Mouse (Mus musculus): ENCODE measurements around the gene S100a3. TPM values are rescaled to one million over a fixed set of nuclear protein-coding genes. Genes with fewer than 3 reads are reported as not detected.

S100a3 gene
- total and polyA plus RNA-seq, 2 experiments from 2014 or later, result 0.10 to 0.51 TPM

DNA sequence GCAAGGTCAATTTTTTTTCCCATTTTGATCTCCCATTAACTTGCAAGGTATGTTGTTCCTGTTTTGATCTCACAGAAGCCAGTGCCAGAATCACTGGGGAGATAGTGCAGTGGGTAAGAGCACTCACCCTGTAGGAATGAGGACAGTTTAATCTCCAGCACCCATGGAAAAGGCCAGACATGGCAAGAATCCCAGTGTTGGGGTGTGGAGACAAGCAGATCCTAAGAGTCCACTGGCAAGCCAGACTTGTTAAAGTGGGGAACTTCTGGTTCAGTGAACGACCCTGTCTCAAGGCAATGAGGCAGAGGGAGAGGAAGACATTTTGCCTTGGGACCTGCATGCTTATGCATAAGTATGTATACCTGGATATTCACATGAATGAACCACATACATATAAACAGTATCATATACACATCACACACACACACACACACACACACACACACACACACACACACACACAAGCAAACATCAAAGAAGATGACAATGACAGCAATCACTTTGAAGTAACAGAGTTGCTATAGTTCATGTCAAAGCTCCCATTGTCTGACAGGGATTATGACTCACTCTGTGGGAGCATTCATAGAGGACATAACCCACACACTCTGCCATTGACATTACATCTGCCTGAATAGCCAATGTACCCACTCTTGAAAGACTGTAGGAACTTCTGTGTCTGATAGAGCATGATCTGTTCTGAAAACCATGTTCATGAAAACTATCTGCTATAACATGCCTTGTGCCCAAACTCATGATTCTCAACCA, 78.3 kb downstream of the S100a3 start:
- no peak overlapping the region for H3K4me2 ChIP-seq (ENCODE audit: low read depth)
- H3K27me3 ChIP-seq (ENCODE audit: insufficient read depth, low read length), result no peaks in the 10 kb centered on the region
- no peaks in the 10 kb centered on the region for H3K4me1 ChIP-seq (ENCODE audit: insufficient read depth)
- no peak overlapping the region for H3K4me3 ChIP-seq (ENCODE audit: low read depth, low read length)
- 55% methylated on average over 1 of the region's 1 CpGs for WGBS
- no peaks in the 10 kb centered on the region for H3K9me3 ChIP-seq (ENCODE audit: low read length)
- DNase-seq (no peak), ATAC-seq (no peak)
- no peaks in the 10 kb centered on the region for H3K36me3 ChIP-seq (ENCODE audit: insufficient read depth)
- H3K9ac ChIP-seq, result no peak overlapping the region
- H3K27ac ChIP-seq (ENCODE audit: low read depth, low read length), result no peak overlapping the region
- no peak for TF ChIP-seq CTCF (IDR thresholded peaks at IDR 0.05; ENCODE audit: low read depth)

GRCm38 (mm10) chr3:90639511-90640154, 79.3 kb downstream of the S100a3 start:
- no peaks in the 10 kb centered on the region for H3K27me3 ChIP-seq (ENCODE audit: insufficient read depth, low read length)
- ATAC-seq, result no peak
- WGBS, result 57% methylated on average over 7 of the region's 7 CpGs

DNA sequence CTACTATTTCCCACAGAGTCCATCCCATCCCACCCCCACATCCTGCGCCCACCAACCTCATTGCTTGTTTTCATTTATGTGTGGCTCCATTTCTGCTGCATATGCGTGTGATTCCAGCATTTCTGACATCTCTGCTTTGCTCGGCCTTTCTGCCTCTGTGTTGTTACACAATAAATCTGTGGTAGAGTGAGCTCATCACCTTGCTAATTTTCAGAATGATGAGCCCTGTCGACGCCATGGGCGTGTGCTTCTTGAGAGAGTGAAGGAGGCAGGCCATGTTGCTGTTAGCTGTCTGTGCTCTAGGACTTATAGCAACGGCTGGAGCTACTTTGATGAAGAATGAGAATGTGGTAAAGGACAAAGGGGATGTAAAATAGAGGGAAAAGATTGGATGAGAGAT, 80.6 kb downstream of the S100a3 start:
- no peak overlapping the region for H3K4me2 ChIP-seq (ENCODE audit: low read depth)
- H3K27ac ChIP-seq (ENCODE audit: low read depth, low read length), result no peak overlapping the region
- H3K4me1 ChIP-seq (ENCODE audit: insufficient read depth), result no peaks in the 10 kb centered on the region

More at GRCm38 (mm10) chr3:90639511-90640154, 79.3 kb downstream of the S100a3 start:
- H3K27ac ChIP-seq (ENCODE audit: low read depth, low read length), result no peak overlapping the region
- no peak overlapping the region for H3K4me2 ChIP-seq (ENCODE audit: low read depth)
- H3K4me3 ChIP-seq (ENCODE audit: low read depth, low read length), result no peak overlapping the region
- peak; percentile 59 for TF ChIP-seq CTCF (IDR thresholded peaks at IDR 0.05; ENCODE audit: low read depth)
- H3K36me3 ChIP-seq (ENCODE audit: insufficient read depth), result no peaks in the 10 kb centered on the region
- no peak overlapping the region for H3K9ac ChIP-seq
- H3K4me1 ChIP-seq (ENCODE audit: insufficient read depth), result no peaks in the 10 kb centered on the region
- DNase-seq, result no peak
- no peaks in the 10 kb centered on the region for H3K9me3 ChIP-seq (ENCODE audit: low read length)

DNA sequence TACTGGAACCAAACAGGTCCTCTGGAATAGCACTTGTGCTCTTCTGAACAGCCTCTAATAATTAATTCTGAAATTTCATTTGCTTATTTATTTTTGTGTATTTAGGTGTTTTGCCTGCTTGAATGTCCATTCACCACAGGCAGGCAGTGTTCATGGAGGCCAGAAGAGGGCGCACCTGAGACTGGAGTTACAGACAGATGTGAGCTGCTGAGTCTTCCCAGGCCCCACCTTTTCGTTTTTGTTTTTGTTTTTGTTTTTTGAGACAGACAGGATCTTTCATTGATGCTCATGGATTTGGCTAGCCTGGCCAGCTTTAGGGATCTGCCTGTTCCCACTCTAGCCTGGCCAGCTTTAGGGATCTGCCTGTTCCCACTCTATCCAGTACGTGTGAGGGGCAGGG, 83.8 kb downstream of the S100a3 start:
- H3K36me3 ChIP-seq (ENCODE audit: insufficient read depth), result no peaks in the 10 kb centered on the region
- H3K9ac ChIP-seq, result no peak overlapping the region
- no peak overlapping the region for H3K4me3 ChIP-seq (ENCODE audit: low read depth, low read length)
- H3K27ac ChIP-seq (ENCODE audit: low read depth, low read length), result no peak overlapping the region
- ATAC-seq, result no peak
- WGBS, result 54% methylated on average over 3 of the region's 3 CpGs
- H3K9me3 ChIP-seq (ENCODE audit: low read length), result no peaks in the 10 kb centered on the region
- H3K27me3 ChIP-seq (ENCODE audit: insufficient read depth, low read length), result no peaks in the 10 kb centered on the region
- no peak overlapping the region for H3K4me2 ChIP-seq (ENCODE audit: low read depth)
- no peak for DNase-seq
- TF ChIP-seq CTCF (IDR thresholded peaks at IDR 0.05; ENCODE audit: low read depth), result peak; percentile 46
- no peaks in the 10 kb centered on the region for H3K4me1 ChIP-seq (ENCODE audit: insufficient read depth)

More for the DNA sequence above, 80.6 kb downstream of the S100a3 start:
- Histone ChIP-seq H3K27me3 (ENCODE audit: insufficient read depth, low read length) (no peaks in the 10 kb centered on the region), H3K9me3 (ENCODE audit: low read length) (no peaks in the 10 kb centered on the region), H3K36me3 (ENCODE audit: insufficient read depth) (no peaks in the 10 kb centered on the region), H3K4me3 (ENCODE audit: low read depth, low read length) (no peak overlapping the region), H3K9ac (no peak overlapping the region)
- DNase-seq, result no peak
- ATAC-seq, result no peak
- no peak for TF ChIP-seq CTCF (IDR thresholded peaks at IDR 0.05; ENCODE audit: low read depth)
- 87% methylated on average over 7 of the region's 7 CpGs for WGBS

- Histone ChIP-seq H3K4me2 (ENCODE audit: low read depth) (no peak overlapping the region), H3K36me3 (ENCODE audit: insufficient read depth) (no peaks in the 10 kb centered on the region), H3K9ac (no peak overlapping the region), H3K9me3 (ENCODE audit: low read length) (no peaks in the 10 kb centered on the region), H3K4me3 (ENCODE audit: low read depth, low read length) (no peak overlapping the region), H3K4me1 (ENCODE audit: insufficient read depth) (no peaks in the 10 kb centered on the region), H3K27me3 (ENCODE audit: insufficient read depth, low read length) (no peaks in the 10 kb centered on the region), H3K27ac (ENCODE audit: low read depth, low read length) (no peak overlapping the region)
- WGBS, result 84% methylated on average over 1 of the region's 1 CpGs
- ATAC-seq, result no peak
- TF ChIP-seq CTCF (IDR thresholded peaks at IDR 0.05; ENCODE audit: low read depth), result no peak
- DNase-seq, result no peak
These were observed 86.9 kb downstream of the S100a3 start for GRCm38 (mm10) chr3:90647291-90647690.

- no peak overlapping the region for H3K4me2 ChIP-seq (ENCODE audit: low read depth)
- H3K27me3 ChIP-seq (ENCODE audit: insufficient read depth, low read length), result peaks cover 4% of the 10 kb centered on the region; the same call in 1 of the 2 replicates
- no peak overlapping the region for H3K4me3 ChIP-seq (ENCODE audit: low read depth, low read length)
- no peaks in the 10 kb centered on the region for H3K36me3 ChIP-seq (ENCODE audit: insufficient read depth)
- H3K27ac ChIP-seq (ENCODE audit: low read depth, low read length), result no peak overlapping the region
- no peak for TF ChIP-seq CTCF (IDR thresholded peaks at IDR 0.05; ENCODE audit: low read depth)
- no peaks in the 10 kb centered on the region for H3K4me1 ChIP-seq (ENCODE audit: insufficient read depth)
- DNase-seq, result no peak
- H3K9me3 ChIP-seq (ENCODE audit: low read length), result no peaks in the 10 kb centered on the region
- H3K9ac ChIP-seq, result no peak overlapping the region
- ATAC-seq, result no peak
These were observed 88.6 kb downstream of the S100a3 start for GRCm38 (mm10) chr3:90648981-90649380.

DNA sequence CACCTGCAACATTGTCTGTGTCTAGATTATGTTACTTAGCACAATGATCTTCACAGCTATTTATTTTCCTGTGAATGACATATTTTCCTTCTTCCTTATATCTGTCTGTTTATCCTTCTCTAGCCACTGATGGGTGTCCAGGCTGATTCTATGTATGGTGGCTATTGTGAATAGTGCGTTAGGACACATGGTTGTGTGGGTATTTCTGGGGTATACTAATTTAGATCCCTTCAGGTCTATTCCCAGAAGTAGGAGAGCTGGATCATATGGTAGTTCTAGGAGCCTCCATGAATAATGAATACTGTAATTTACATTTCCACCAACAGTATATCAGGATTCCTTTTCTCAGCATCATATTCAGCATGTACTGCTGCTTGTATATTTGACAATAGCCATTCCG, 89.5 kb downstream of the S100a3 start:
- no peak overlapping the region for H3K9ac ChIP-seq
- H3K4me2 ChIP-seq (ENCODE audit: low read depth), result no peak overlapping the region
- ATAC-seq (no peak), DNase-seq (no peak)
- H3K27me3 ChIP-seq (ENCODE audit: insufficient read depth, low read length), result peaks cover 4% of the 10 kb centered on the region; the same call in 1 of the 2 replicates
- no peak overlapping the region for H3K4me3 ChIP-seq (ENCODE audit: low read depth, low read length)
- no peak overlapping the region for H3K27ac ChIP-seq (ENCODE audit: low read depth, low read length)
- no peaks in the 10 kb centered on the region for H3K4me1 ChIP-seq (ENCODE audit: insufficient read depth)
- H3K36me3 ChIP-seq (ENCODE audit: insufficient read depth), result no peaks in the 10 kb centered on the region
- 92% methylated on average over 2 of the region's 2 CpGs for WGBS
- TF ChIP-seq CTCF (IDR thresholded peaks at IDR 0.05; ENCODE audit: low read depth), result no peak
- H3K9me3 ChIP-seq (ENCODE audit: low read length), result no peaks in the 10 kb centered on the region

Other genes with a start within 250 kb of the S100a3 start
- 47.4 and 50.8 TPM in 2 replicates for gene Slc27a3, start 170.6 kb upstream of the S100a3 start, total RNA-seq (2014; rRNA removed)
- gene Slc27a3, start 170.6 kb upstream of the S100a3 start, polyA plus RNA-seq (2015; fragmentation: Nextera tagmentation; extraction: Ambion mirVana), result 23.7 and 25.0 TPM in 2 replicates
- gene Ints3, start 127.0 kb upstream of the S100a3 start, total RNA-seq (2014; rRNA removed), result 49.7 and 51.5 TPM in 2 replicates
- gene Ints3, start 127.0 kb upstream of the S100a3 start, polyA plus RNA-seq (2015; fragmentation: Nextera tagmentation; extraction: Ambion mirVana), result 16.0 and 20.6 TPM in 2 replicates
- gene Npr1, start 94.7 kb upstream of the S100a3 start, total RNA-seq (2014; rRNA removed), result 2.7 and 6.9 TPM in 2 replicates
- 1.7 and 2.1 TPM in 2 replicates for gene Npr1, start 94.7 kb upstream of the S100a3 start, polyA plus RNA-seq (2015; fragmentation: Nextera tagmentation; extraction: Ambion mirVana)
- 199 and 239 TPM in 2 replicates for gene Ilf2, start 84.5 kb upstream of the S100a3 start, total RNA-seq (2014; rRNA removed)
- 170 and 191 TPM in 2 replicates for gene Ilf2, start 84.5 kb upstream of the S100a3 start, polyA plus RNA-seq (2015; fragmentation: Nextera tagmentation; extraction: Ambion mirVana)
- 41.4 and 48.2 TPM in 2 replicates for gene Snapin, start 69.5 kb upstream of the S100a3 start, total RNA-seq (2014; rRNA removed)
- gene Snapin, start 69.5 kb upstream of the S100a3 start, polyA plus RNA-seq (2015; fragmentation: Nextera tagmentation; extraction: Ambion mirVana), result 79.1 and 80.4 TPM in 2 replicates
- gene Chtop, start 51.1 kb upstream of the S100a3 start, total RNA-seq (2014; rRNA removed), result 272 and 302 TPM in 2 replicates
- gene Chtop, start 51.1 kb upstream of the S100a3 start, polyA plus RNA-seq (2015; fragmentation: Nextera tagmentation; extraction: Ambion mirVana), result 179 and 186 TPM in 2 replicates
- gene S100a1, start 46.2 kb upstream of the S100a3 start, total RNA-seq (2014; rRNA removed), result 16.1 and 33.6 TPM in 2 replicates
- 47.0 and 52.8 TPM in 2 replicates for gene S100a1, start 46.2 kb upstream of the S100a3 start, polyA plus RNA-seq (2015; fragmentation: Nextera tagmentation; extraction: Ambion mirVana)
- 8.4 and 11.2 TPM in 2 replicates for gene S100a13, start 46.1 kb upstream of the S100a3 start, total RNA-seq (2014; rRNA removed)
- 16.1 and 20.5 TPM in 2 replicates for gene S100a13, start 46.1 kb upstream of the S100a3 start, polyA plus RNA-seq (2015; fragmentation: Nextera tagmentation; extraction: Ambion mirVana)
- 0.08 TPM in 1 of 2 replicates, not detected in the other for gene S100a14, start 33.7 kb upstream of the S100a3 start, total RNA-seq (2014; rRNA removed)
- not detected in 2 replicates for gene S100a14, start 33.7 kb upstream of the S100a3 start, polyA plus RNA-seq (2015; fragmentation: Nextera tagmentation; extraction: Ambion mirVana)
- gene S100a16, start 23.3 kb upstream of the S100a3 start, total RNA-seq (2014; rRNA removed), result 39.4 and 48.7 TPM in 2 replicates
- gene S100a16, start 23.3 kb upstream of the S100a3 start, polyA plus RNA-seq (2015; fragmentation: Nextera tagmentation; extraction: Ambion mirVana), result 74.4 and 78.6 TPM in 2 replicates
- gene S100a2, start 29.7 kb downstream of the S100a3 start, total RNA-seq (2014; rRNA removed), result not detected in 2 replicates
- gene S100a2, start 29.7 kb downstream of the S100a3 start, polyA plus RNA-seq (2015; fragmentation: Nextera tagmentation; extraction: Ambion mirVana), result not detected in 2 replicates
- gene Gm42674, start 41.3 kb downstream of the S100a3 start, total RNA-seq (2014; rRNA removed), result not detected in 2 replicates
- gene Gm42674, start 41.3 kb downstream of the S100a3 start, polyA plus RNA-seq (2015; fragmentation: Nextera tagmentation; extraction: Ambion mirVana), result not detected in 2 replicates
- gene S100a4, start 43.2 kb downstream of the S100a3 start, total RNA-seq (2014; rRNA removed), result 2.8 and 5.9 TPM in 2 replicates
- 2.1 and 2.4 TPM in 2 replicates for gene S100a4, start 43.2 kb downstream of the S100a3 start, polyA plus RNA-seq (2015; fragmentation: Nextera tagmentation; extraction: Ambion mirVana)
- not detected in 2 replicates for gene S100a5, start 47.9 kb downstream of the S100a3 start, total RNA-seq (2014; rRNA removed)
- gene S100a5, start 47.9 kb downstream of the S100a3 start, polyA plus RNA-seq (2015; fragmentation: Nextera tagmentation; extraction: Ambion mirVana), result 0.79 TPM in 1 of 2 replicates, not detected in the other
- 17.9 and 18.1 TPM in 2 replicates for gene S100a6, start 52.3 kb downstream of the S100a3 start, total RNA-seq (2014; rRNA removed)
- 34.9 and 40.7 TPM in 2 replicates for gene S100a6, start 52.3 kb downstream of the S100a3 start, polyA plus RNA-seq (2015; fragmentation: Nextera tagmentation; extraction: Ambion mirVana)
- gene S100a7a, start 93.4 kb downstream of the S100a3 start, total RNA-seq (2014; rRNA removed), result 0.19 and 0.23 TPM in 2 replicates
- gene S100a7a, start 93.4 kb downstream of the S100a3 start, polyA plus RNA-seq (2015; fragmentation: Nextera tagmentation; extraction: Ambion mirVana), result not detected in 2 replicates
- 6.7 and 15.1 TPM in 2 replicates for gene S100a8, start 108.4 kb downstream of the S100a3 start, total RNA-seq (2014; rRNA removed)
- gene S100a8, start 108.4 kb downstream of the S100a3 start, polyA plus RNA-seq (2015; fragmentation: Nextera tagmentation; extraction: Ambion mirVana), result 4.3 and 13.9 TPM in 2 replicates
- 0.90 and 5.3 TPM in 2 replicates for gene S100a9, start 135.1 kb downstream of the S100a3 start, total RNA-seq (2014; rRNA removed)
- 3.6 and 11.5 TPM in 2 replicates for gene S100a9, start 135.1 kb downstream of the S100a3 start, polyA plus RNA-seq (2015; fragmentation: Nextera tagmentation; extraction: Ambion mirVana)
- not detected in 2 replicates for gene Pglyrp4, start 166.3 kb downstream of the S100a3 start, total RNA-seq (2014; rRNA removed)
- gene Pglyrp4, start 166.3 kb downstream of the S100a3 start, polyA plus RNA-seq (2015; fragmentation: Nextera tagmentation; extraction: Ambion mirVana), result not detected in 2 replicates
- not detected in 2 replicates for gene Gm5849, start 217.3 kb downstream of the S100a3 start, total RNA-seq (2014; rRNA removed)
- gene Gm5849, start 217.3 kb downstream of the S100a3 start, polyA plus RNA-seq (2015; fragmentation: Nextera tagmentation; extraction: Ambion mirVana), result not detected in 2 replicates

Data from forebrain, postnatal 0 days (tissue).